Comparison of ENCODE assay signal across 12 mouse cellular contexts in the genomic region with DNA sequence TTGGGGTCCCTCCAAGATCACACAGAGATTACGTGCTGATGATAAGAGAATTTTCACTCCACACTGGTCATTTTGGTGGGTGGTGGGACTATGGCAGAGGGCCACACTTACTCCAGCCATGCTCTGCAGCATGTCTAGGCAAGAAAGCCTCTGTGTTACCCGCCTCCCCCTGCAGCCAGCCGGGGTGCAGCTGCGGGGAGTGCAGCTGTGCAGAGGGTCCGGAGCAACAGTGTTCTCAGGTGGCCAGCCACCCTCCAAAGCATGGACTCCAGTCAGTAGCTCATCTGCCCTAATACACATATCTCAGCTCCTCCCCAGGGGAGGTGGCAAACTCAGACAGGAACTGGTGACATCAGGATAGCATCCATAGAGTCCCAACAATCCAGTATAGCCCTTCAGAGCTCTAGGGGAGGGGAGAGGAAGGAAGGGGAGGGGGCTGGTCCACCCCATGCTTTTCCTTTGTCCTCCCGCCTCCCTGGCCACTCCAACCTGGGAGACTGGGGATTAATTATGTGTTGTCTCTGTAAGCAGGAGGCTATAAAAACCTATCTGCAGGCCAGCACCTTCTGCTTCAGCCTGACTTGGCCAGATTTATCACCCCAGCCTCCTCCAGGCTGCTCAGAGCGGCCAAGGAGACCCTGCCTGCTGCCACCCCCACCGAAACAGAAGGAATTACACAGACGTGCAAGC. TPM values are rescaled to one million over a fixed set of nuclear protein-coding genes. Genes with fewer than 3 reads are reported as not detected.
DNase-seq lines count a peak whose midpoint lies in the region; ATAC-seq and TF ChIP-seq lines count a peak whose summit lies in the region.
"Had no signal": no experiment of that assay in that cellular context is flagged by ENCODE, and none has a peak within 500 bp of the region (broad histone marks: within the 10 kb centered on the region; RNA-seq: fewer than 3 reads in every experiment).

No protein-coding gene starts in this region.

- no peak overlapping the region for H3K4me3 ChIP-seq in cerebellum, adult 2 months (replicated peaks; ENCODE audit: insufficient read depth, low read depth, low read length)
- no peak overlapping the region for H3K4me3 ChIP-seq in kidney, embryonic 16.5 days (ENCODE audit: low read length)
- no peak overlapping the region for H3K4me3 ChIP-seq in neural tube, embryonic 11.5 days (ENCODE audit: low read depth, low read length)
- H3K4me3 ChIP-seq: heart, embryonic 13.5 days; intestine, embryonic 15.5 days; liver, embryonic 12.5 days; megakaryocyte, embryonic 14.5 days had no signal

- no peak overlapping the region for H3K4me2 ChIP-seq in kidney, embryonic 16.5 days (replicated peaks; ENCODE audit: low read depth, low read length)
- no peak overlapping the region for H3K4me2 ChIP-seq in neural tube, embryonic 11.5 days (ENCODE audit: low read depth)
- H3K4me2 ChIP-seq: heart, embryonic 13.5 days; intestine, embryonic 15.5 days; liver, embryonic 12.5 days had no signal

- TF ChIP-seq CTCF in cerebellum, adult 2 months (IDR thresholded peaks at IDR 0.05; ENCODE audit: borderline replicate concordance, insufficient read depth, low read depth, low read length): no peak

- H3K27ac ChIP-seq in cerebellum, adult 2 months (ENCODE audit: insufficient read depth, low read length): peak overlapping the region; percentile 97
- no peak overlapping the region for H3K27ac ChIP-seq in kidney, embryonic 16.5 days (ENCODE audit: low read length)
- peak overlapping the region; percentile 67 for H3K27ac ChIP-seq in neural tube, embryonic 11.5 days (ENCODE audit: low read depth, low read length)
- H3K27ac ChIP-seq: heart, embryonic 13.5 days; intestine, embryonic 15.5 days; liver, embryonic 12.5 days had no signal

- H3K9ac ChIP-seq in kidney, embryonic 16.5 days (replicated peaks; ENCODE audit: low read length): no peak overlapping the region
- no peak overlapping the region; the same call in 1 of the 2 replicates for H3K9ac ChIP-seq in neural tube, embryonic 11.5 days (ENCODE audit: low read length)
- H3K9ac ChIP-seq: heart, embryonic 13.5 days; intestine, embryonic 15.5 days; liver, embryonic 12.5 days had no signal

- no peaks in the 10 kb centered on the region for H3K27me3 ChIP-seq in cerebellum, adult 2 months (ENCODE audit: control insufficient read depth, insufficient read depth, low read length)
- H3K27me3 ChIP-seq in kidney, embryonic 16.5 days (ENCODE audit: insufficient read depth, low read length): no peaks in the 10 kb centered on the region
- H3K27me3 ChIP-seq in neural tube, embryonic 11.5 days (ENCODE audit: control insufficient read depth, insufficient read depth, low read length): no peaks in the 10 kb centered on the region
- H3K27me3 ChIP-seq: heart, embryonic 13.5 days; intestine, embryonic 15.5 days had no signal

- peak; percentile 81 for ATAC-seq in kidney, embryonic 16.5 days (ENCODE audit: low FRiP score, low TSS enrichment)
- ATAC-seq in neural tube, embryonic 11.5 days (ENCODE audit: insufficient read depth, low FRiP score, low TSS enrichment): peak; percentile 64
- ATAC-seq: intestine, embryonic 15.5 days; liver, embryonic 12.5 days had no signal

- DNase-seq in cerebellum, adult 2 months: no peak
- no peak for DNase-seq in cerebellum, postnatal 36 days
- DNase-seq in kidney, postnatal 10 days: no peak
- DNase-seq in neural tube, embryonic 11.5 days (ENCODE audit: low spot score): peak; percentile 17
- no peak for DNase-seq in neural tube, embryonic 10.5 days (ENCODE audit: extremely low spot score, low spot score)
- DNase-seq in right cerebral cortex, adult 2 months (ENCODE audit: low spot score in 2 of 2): no peak
- no peak for DNase-seq in frontal cortex, postnatal 36 days (ENCODE audit: low spot score in 2 of 2)

- no peaks in the 10 kb centered on the region for H3K9me3 ChIP-seq in kidney, embryonic 16.5 days (ENCODE audit: low read length)
- no peaks in the 10 kb centered on the region for H3K9me3 ChIP-seq in neural tube, embryonic 11.5 days (ENCODE audit: control insufficient read depth, low read length)
- H3K9me3 ChIP-seq: heart, embryonic 13.5 days; intestine, embryonic 15.5 days; liver, embryonic 12.5 days; megakaryocyte, embryonic 14.5 days had no signal

- TF ChIP-seq POLR2A in cerebellum, adult 2 months (IDR thresholded peaks at IDR 0.05; ENCODE audit: borderline replicate concordance, insufficient read depth, low read length): no peak

- H3K4me1 ChIP-seq in cerebellum, adult 2 months (ENCODE audit: control insufficient read depth, insufficient read depth, low read length): peaks cover 89% of the 10 kb centered on the region
- peaks cover 15% of the 10 kb centered on the region for H3K4me1 ChIP-seq in kidney, embryonic 16.5 days (ENCODE audit: insufficient read depth, low read length)
- H3K4me1 ChIP-seq in neural tube, embryonic 11.5 days (ENCODE audit: control insufficient read depth, insufficient read depth, low read length): peaks cover 11% of the 10 kb centered on the region; the same call in 1 of the 2 replicates
- H3K4me1 ChIP-seq: intestine, embryonic 15.5 days; liver, embryonic 12.5 days; megakaryocyte, embryonic 14.5 days had no signal

- no peaks in the 10 kb centered on the region for H3K36me3 ChIP-seq in kidney, embryonic 16.5 days (ENCODE audit: insufficient read depth, low read length)
- H3K36me3 ChIP-seq in neural tube, embryonic 11.5 days (ENCODE audit: control insufficient read depth, insufficient read depth, low read length): no peaks in the 10 kb centered on the region
- H3K36me3 ChIP-seq: heart, embryonic 13.5 days; intestine, embryonic 15.5 days; liver, embryonic 12.5 days had no signal

- whole genome bisulfite sequencing in cerebellum, adult 2 months: 15% methylated on average over 9 of the region's 9 CpGs
- 10% methylated on average over 9 of the region's 9 CpGs for WGBS in kidney, embryonic 16.5 days
- WGBS in neural tube, embryonic 11.5 days: 31% methylated on average over 9 of the region's 9 CpGs

RNA-seq across cellular contexts. Expression of gene Ppp2r2c, which starts 19.1 kb away (rescaled TPM):
- polyA plus RNA-seq in cerebellum, adult 2 months (2012; rRNA removed): 259 and 273 TPM in 2 replicates
- 0.28 TPM in 1 of 2 replicates, not detected in the other for polyA plus RNA-seq in kidney, embryonic 16.5 days (2015; fragmentation: Nextera tagmentation; extraction: Ambion mirVana)
- polyA plus RNA-seq in neural tube, embryonic 11.5 days (2014; fragmentation: Nextera tagmentation; extraction: Ambion mirVana): 8.7 and 9.5 TPM in 2 replicates

RNA-seq across cellular contexts. Expression of gene Man2b2, which starts 57.0 kb away (rescaled TPM):
- polyA plus RNA-seq in cerebellum, adult 2 months (2012; rRNA removed): 29.2 and 30.1 TPM in 2 replicates
- 16.0 and 16.2 TPM in 2 replicates for polyA plus RNA-seq in kidney, embryonic 16.5 days (2015; fragmentation: Nextera tagmentation; extraction: Ambion mirVana)
- polyA plus RNA-seq in neural tube, embryonic 11.5 days (2014; fragmentation: Nextera tagmentation; extraction: Ambion mirVana): 11.3 and 14.6 TPM in 2 replicates

Comparison
In these comparisons a context has a peak if more than half of its experiments do, and no peak if none do; other contexts are left out.
1. RNA of gene Ppp2r2c, which starts 19.1 kb away (polyA plus RNA-seq): 259 to 273 TPM in cerebellum, adult 2 months; 8.7 to 9.5 TPM in neural tube, embryonic 11.5 days and 0.28 TPM in kidney, embryonic 16.5 days; every median in the first group is over 10 times any median in the second.